Mouse (Mus musculus): ENCODE data around the gene Ei24.

- TF ChIP-seq CTCF (IDR thresholded peaks at IDR 0.05) (no peak), POLR2A (IDR thresholded peaks at IDR 0.05; ENCODE audit: insufficient read depth, low read depth, low read length) (no peak)
Measured at GRCm38 (mm10) chr9:36792191-36792590, 5.0 kb downstream of the Ei24 start.
